Mouse (Mus musculus) macrophage (primary cell): ENCODE measurements around the gene Dpagt1. TPM values are rescaled to one million over a fixed set of nuclear protein-coding genes. Genes with fewer than 3 reads are reported as not detected.
A peak's percentile ranks its signal among the peaks of the same experiment; 100 is the strongest.
"Not testable (repeated sequence)": the region's sequence is repeated elsewhere in the genome, so short reads cannot be mapped to it uniquely, and the experiment has no call there.

Source experiments
- H3K27ac ChIP-seq: fragments of 350-480 bp; formaldehyde crosslinking; 2 replicates; pipeline ENCODE4 v1.9.0; 2021
- H3K36me3 ChIP-seq: fragments of 350-480 bp; formaldehyde crosslinking; 2 replicates; pipeline ENCODE4 v1.9.0; 2021; ENCODE audit errors: inconsistent target
- H3K4me3 ChIP-seq: fragments of 350-480 bp; formaldehyde crosslinking; 2 replicates; pipeline ENCODE4 v1.9.0; 2021; ENCODE audit errors: inconsistent target
- H3K79me2 ChIP-seq: fragments of 350-480 bp; formaldehyde crosslinking; 2 replicates; pipeline ENCODE4 v1.9.0; 2021; ENCODE audit errors: inconsistent target
- WGBS: methylation state at CpG from one replicate; pipeline ENCODE4 v1.1.7; 2026; ENCODE audit warnings: inconsistent platforms; ENCODE audit not compliant: missing documents; 5-methylcytosine and 5-hydroxymethylcytosine counted together
- polyA plus RNA-seq: library from polyadenylated mRNA; stranded (reverse); fragments of 250-400 nt; gene quantifications from 3 replicates; pipeline ENCODE4 v1.2.4, GENCODE M21; 2018; ENCODE audit warnings: inconsistent platforms

Gene Dpagt1
- polyA plus RNA-seq, 1 experiment from 2014 or later, result 40.7 TPM

DNA sequence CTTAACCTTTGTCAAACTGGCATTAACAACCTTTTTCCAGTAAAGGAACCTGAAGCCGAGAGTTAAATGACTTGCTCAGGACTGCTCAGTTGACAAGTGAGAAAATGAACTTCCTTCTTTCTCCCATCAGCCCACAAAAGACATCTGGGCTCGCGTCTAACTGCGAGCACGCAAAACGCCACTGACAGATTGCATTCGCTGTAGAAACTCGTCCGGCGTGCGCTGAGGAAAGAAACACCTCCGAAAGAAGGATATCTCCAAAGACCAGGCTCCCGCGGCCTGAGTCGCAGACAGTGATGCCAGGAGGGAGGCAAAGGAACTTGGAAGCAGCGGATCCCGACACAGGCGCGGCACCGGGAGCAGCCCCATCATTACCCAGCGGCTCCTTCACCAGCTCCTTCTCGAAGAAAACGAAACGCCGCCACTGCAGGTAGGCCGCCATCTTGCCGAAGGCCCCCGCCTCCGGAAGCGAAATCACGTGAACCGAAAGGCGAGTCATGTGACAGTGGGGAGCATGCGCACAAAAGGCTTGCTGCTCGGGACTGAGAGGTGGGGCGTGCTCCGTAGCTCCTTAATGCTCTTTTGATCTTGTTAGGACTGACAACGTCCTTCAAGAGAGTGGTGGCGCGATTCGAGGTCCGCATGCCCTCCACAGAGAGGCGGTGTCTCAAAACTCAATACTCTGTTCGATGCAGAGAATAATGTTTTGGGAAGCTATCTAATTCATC lies 35.5 kb downstream of the Dpagt1 start, which contains the start of gene Vps11:
TSS of gene Vps11 (minus strand) at position 481 of the 728 bp plus-strand sequence.
- under 1% methylated on average over 44 of the region's 44 CpGs for WGBS
- peak within 1 kb of the TSS; percentile 100 for H3K4me3 ChIP-seq
- peak within 1 kb of the TSS; percentile 95 for H3K27ac ChIP-seq
- H3K36me3 ChIP-seq, result peaks cover 30% of the 10 kb centered on the region
- peaks cover 50% of the 10 kb centered on the region for H3K79me2 ChIP-seq

DNA sequence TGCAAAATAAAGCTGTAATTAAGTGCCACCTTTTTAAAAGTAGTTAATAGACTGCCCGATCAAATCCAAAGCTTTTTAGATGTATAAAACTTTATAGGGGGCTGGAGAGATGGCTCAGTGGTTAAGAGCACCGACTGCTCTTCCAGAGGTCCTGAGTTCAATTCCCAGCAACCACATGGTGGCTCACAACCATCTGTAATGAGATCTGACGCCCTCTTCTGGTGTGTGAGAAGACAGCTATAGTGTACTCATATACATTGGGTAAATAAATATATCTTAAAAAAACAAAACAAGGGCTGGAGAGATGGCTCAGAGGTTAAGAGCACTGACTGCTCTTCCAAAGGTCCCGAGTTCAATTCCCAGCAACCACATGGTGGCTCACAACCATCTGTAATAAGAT lies 36.1 kb downstream of the Dpagt1 start:
- peaks cover 44% of the 10 kb centered on the region for H3K79me2 ChIP-seq
- H3K27ac ChIP-seq, result peak overlapping the region; percentile 95
- peak overlapping the region; percentile 100 for H3K4me3 ChIP-seq
- H3K36me3 ChIP-seq, result peaks cover 25% of the 10 kb centered on the region
- WGBS, result 23% methylated on average over 3 of the region's 4 CpGs

DNA sequence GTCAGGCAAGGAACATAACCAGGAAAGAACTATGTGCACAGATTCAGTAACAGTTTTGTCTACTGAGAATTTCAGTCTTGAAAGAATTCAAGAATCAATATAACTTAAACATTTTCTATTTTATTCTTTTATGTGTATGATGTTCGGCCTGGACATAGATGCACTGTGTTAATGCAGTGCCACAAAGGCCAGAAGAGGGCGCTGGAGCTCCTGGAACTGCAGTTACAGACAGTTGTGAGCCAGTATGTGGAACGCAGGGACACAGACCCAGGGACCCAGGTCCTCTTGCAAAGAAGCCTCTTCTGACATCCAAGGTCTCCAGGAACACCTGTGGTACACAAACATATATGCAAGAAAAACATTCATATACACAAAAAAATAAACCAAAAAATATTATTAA lies 38.7 kb downstream of the Dpagt1 start:
- WGBS, result 62% methylated on average over 3 of the region's 3 CpGs
- Histone ChIP-seq H3K36me3 (peaks cover 3% of the 10 kb centered on the region; the same call in 1 of the 2 replicates), H3K4me3 (no peak overlapping the region)

DNA sequence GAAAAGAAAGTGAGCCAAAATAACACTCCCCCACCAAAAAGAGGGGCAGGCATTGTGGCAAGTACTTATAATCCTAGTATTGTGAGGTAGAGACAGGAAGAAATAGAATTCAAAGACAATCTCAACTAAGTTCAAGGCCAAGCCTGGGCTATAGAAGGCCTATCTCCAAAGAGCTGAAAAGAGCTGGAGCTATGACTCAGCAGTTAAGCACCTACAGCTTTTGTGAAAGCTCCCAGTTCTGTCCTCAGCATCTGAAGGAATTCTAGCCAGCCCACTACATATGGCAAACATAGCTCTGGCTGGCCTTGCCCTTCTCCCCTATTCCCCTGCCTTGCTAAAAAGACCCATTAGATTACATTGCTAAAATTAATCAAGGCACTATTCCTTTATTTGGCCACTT lies 47.6 kb downstream of the Dpagt1 start:
- H3K4me3 ChIP-seq, result no peak overlapping the region
- H3K27ac ChIP-seq, result no peak overlapping the region
- H3K36me3 ChIP-seq, result no peaks in the 10 kb centered on the region
- peaks cover 4% of the 10 kb centered on the region; the same call in 1 of the 2 replicates for H3K79me2 ChIP-seq

More for the DNA sequence above, 38.7 kb downstream of the Dpagt1 start:
- peaks cover 20% of the 10 kb centered on the region for H3K79me2 ChIP-seq
- H3K27ac ChIP-seq, result no peak overlapping the region

DNA sequence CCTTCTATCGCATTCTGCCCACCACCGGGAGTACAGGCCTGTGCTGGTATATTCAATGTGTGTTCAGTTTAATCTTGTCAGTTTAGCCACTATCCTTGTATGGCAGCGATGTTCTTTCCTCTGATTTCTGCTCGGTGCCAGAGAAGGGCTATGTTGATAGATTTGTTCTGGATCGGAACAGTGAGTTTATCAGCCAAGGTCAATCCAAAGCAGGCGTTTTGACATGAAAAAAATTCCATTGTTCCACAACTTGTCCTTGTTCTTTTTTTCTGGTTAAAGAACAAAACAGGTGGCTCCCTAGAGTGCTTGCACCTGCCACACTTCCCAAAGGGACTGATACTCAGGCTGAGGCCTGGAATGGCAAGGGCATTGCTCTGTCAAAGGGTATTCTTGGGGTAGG lies 50.3 kb downstream of the Dpagt1 start:
- H3K79me2 ChIP-seq, result peaks cover 25% of the 10 kb centered on the region
- no peak overlapping the region for H3K27ac ChIP-seq
- 97% methylated on average over 6 of the region's 6 CpGs for WGBS
- H3K4me3 ChIP-seq, result no peak overlapping the region
- peaks cover under 1% of the 10 kb centered on the region; the same call in 1 of the 2 replicates for H3K36me3 ChIP-seq

DNA sequence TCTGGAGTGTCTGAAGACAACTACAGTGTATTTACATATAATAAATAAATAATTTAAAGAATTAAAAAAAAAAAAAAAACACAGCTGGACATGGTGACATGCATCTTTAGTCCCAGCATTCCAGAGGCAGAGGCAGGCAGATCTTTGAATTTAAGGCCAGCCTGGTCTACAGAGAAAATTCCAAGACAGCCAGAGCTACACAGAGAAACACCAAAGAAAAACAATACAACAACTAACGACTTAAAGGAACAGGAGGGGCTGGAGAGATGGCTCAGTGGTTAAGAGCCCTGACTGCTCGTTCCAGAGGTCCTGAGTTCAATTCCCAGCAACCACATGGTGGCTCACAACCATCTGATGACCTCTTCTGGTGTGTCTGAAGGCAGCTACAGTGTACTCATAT lies 51.5 kb downstream of the Dpagt1 start:
- not testable (repeated sequence) for H3K27ac ChIP-seq, H3K4me3 ChIP-seq
- 82% methylated on average over 2 of the region's 2 CpGs for WGBS
- Histone ChIP-seq H3K36me3 (peaks cover 12% of the 10 kb centered on the region), H3K79me2 (peaks cover 33% of the 10 kb centered on the region)

DNA sequence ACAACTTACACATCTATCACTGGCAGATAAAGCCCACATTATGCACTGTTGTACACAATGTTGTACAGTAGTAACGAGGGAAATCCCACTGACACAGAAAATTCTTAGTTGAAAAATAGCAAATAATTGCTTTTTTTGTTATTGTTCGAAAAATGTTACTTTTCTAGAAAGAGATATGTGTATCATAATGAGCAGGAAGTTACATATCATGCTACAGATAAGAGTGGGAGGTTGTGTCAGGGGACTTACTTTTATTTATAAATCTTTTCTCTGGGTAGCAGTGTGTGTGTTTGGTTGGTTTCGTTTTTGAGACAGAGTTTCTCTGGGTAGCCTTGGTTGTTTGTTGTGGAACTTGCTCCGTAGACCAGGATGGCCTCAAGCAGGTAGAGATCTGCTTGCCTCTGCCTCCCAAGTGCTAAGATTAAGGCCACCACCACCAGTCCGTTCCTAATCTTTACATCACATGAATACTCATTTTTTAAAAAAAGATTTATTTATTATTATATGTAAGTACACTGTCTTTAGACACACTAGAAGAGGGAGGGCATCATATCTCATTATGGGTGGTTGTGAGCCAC lies 52.4 kb downstream of the Dpagt1 start:
- H3K27ac ChIP-seq, result peak overlapping the region; percentile 52; the same call in 1 of the 2 replicates
- peaks cover 33% of the 10 kb centered on the region for H3K79me2 ChIP-seq
- WGBS, result 57% methylated on average over 5 of the region's 5 CpGs
- peaks cover 21% of the 10 kb centered on the region for H3K36me3 ChIP-seq
- H3K4me3 ChIP-seq, result peak overlapping the region; percentile 80

DNA sequence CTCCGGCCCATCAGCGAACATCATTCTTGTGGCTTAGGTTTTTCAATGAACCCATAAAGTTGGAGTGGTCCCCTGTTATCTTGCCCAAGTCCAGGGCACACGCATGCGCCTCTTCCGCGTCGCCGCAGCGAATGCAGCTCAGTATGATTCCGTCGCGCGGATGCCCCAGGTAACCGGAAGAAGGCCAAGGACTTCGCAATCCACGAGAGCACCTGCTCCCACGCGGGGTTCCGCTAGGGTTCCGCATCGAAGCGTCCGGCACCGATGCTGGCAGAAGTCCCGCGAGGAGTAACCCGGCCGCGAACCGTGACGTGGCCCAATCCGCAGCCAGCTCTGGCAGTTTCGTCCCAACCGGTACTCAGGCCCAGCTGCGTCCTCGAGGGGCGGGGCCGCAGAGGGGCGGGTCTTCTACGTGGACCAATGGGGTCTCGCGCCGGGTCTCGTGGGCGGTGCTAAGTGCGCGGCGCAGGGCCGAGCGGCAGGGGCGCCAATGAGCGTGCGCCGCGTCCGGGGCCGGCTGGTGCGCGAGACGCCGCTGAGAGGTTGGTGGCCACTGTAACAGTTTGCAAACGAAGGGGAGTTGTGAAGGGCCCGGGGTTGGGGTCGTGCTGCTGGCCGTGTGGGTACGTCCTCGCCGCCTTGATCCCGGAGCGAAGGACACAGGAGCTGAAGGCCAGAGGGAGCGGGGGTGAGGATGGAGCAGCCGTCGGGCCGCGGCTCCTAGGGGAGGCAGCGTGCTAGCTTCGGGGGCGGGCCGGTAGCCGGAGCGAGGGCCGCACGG lies 53.4 kb downstream of the Dpagt1 start, which contains the start of gene Hyou1:
TSS of gene Hyou1 (plus strand) at position 437 of the 781 bp plus-strand sequence.
- peak within 1 kb of the TSS; percentile 82 for H3K4me3 ChIP-seq
- peak within 1 kb of the TSS; percentile 52 for H3K27ac ChIP-seq
- under 1% methylated on average over 82 of the region's 83 CpGs for WGBS
- peaks cover 30% of the 10 kb centered on the region for H3K36me3 ChIP-seq
- peaks cover 33% of the 10 kb centered on the region for H3K79me2 ChIP-seq

DNA sequence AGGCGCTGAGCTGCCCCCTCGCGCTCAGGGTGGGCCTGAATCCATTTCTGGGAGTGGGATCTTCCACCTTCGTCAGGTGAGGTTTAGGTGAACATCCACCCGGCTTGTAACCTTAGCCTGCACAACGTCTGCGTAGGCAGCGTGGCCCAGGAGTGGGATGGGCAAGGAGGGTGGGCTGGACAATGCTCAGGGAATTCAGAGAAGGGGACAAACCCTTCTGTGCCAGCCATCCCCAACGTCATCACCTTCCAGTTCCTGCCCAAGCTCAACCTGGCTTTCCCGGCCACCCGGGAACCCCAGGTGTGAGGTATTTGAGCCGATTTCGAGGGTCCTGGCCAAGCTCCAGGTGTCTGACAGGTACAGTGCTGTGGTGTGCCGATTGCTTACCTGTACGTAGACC lies 54.0 kb downstream of the Dpagt1 start:
- Histone ChIP-seq H3K79me2 (peaks cover 33% of the 10 kb centered on the region), H3K27ac (peak overlapping the region; percentile 39), H3K36me3 (peaks cover 36% of the 10 kb centered on the region), H3K4me3 (peak overlapping the region; percentile 82)
- under 1% methylated on average over 14 of the region's 15 CpGs for WGBS

Other genes starting within 250 kb of the Dpagt1 start
- gene Mfrp, start 224.3 kb upstream of the Dpagt1 start, polyA plus RNA-seq, result not detected in 3 replicates
- gene C1qtnf5, start 218.8 kb upstream of the Dpagt1 start, polyA plus RNA-seq, result not detected in 3 replicates
- gene Gm49380, start 212.5 kb upstream of the Dpagt1 start, polyA plus RNA-seq, result 0.06 TPM in 1 of 3 replicates, not detected in the others
- gene Rnf26, start 212.5 kb upstream of the Dpagt1 start, polyA plus RNA-seq, result 13.3 to 20.0 TPM (median 18.3 TPM) in 3 replicates
- 0.11 to 0.30 TPM in 2 of 3 replicates, not detected in the other for gene Mcam, start 191.6 kb upstream of the Dpagt1 start, polyA plus RNA-seq
- 37.9 to 51.2 TPM (median 42.7 TPM) in 3 replicates for gene Cbl, start 92.0 kb upstream of the Dpagt1 start, polyA plus RNA-seq
- gene Ccdc153, start 85.3 kb upstream of the Dpagt1 start, polyA plus RNA-seq, result not detected in 3 replicates
- gene Pdzd3, start 74.5 kb upstream of the Dpagt1 start, polyA plus RNA-seq, result not detected in 3 replicates
- gene Nlrx1, start 57.4 kb upstream of the Dpagt1 start, polyA plus RNA-seq, result 3.3 to 8.7 TPM (median 6.8 TPM) in 3 replicates
- gene Abcg4, start 37.4 kb upstream of the Dpagt1 start, polyA plus RNA-seq, result not detected in 3 replicates
- 5.9 to 13.1 TPM (median 6.2 TPM) in 3 replicates for gene Hinfp, start 20.3 kb upstream of the Dpagt1 start, polyA plus RNA-seq
- 17.1 to 41.1 TPM (median 22.0 TPM) in 3 replicates for gene C2cd2l, start 5.7 kb upstream of the Dpagt1 start, polyA plus RNA-seq
- gene H2afx, start 8.7 kb downstream of the Dpagt1 start, polyA plus RNA-seq, result 7.9 to 22.2 TPM (median 12.3 TPM) in 3 replicates
- 22.5 to 38.8 TPM (median 27.1 TPM) in 3 replicates for gene Hmbs, start 18.2 kb downstream of the Dpagt1 start, polyA plus RNA-seq
- gene Vps11, start 35.7 kb downstream of the Dpagt1 start, polyA plus RNA-seq, result 37.9 to 56.3 TPM (median 40.2 TPM) in 3 replicates
- 49.0 to 86.2 TPM (median 57.6 TPM) in 3 replicates for gene Hyou1, start 53.5 kb downstream of the Dpagt1 start, polyA plus RNA-seq
- gene Slc37a4, start 70.8 kb downstream of the Dpagt1 start, polyA plus RNA-seq, result 4.7 to 13.1 TPM (median 12.6 TPM) in 3 replicates
- gene Rps25, start 81.1 kb downstream of the Dpagt1 start, polyA plus RNA-seq, result 1,052 to 1,678 TPM (median 1,580 TPM) in 3 replicates
- 45.6 to 95.6 TPM (median 69.5 TPM) in 3 replicates for gene Trappc4, start 81.6 kb downstream of the Dpagt1 start, polyA plus RNA-seq
- gene Ccdc84, start 92.5 kb downstream of the Dpagt1 start, polyA plus RNA-seq, result 10.3 to 20.3 TPM (median 11.3 TPM) in 3 replicates
- not detected in 3 replicates for gene Foxr1, start 115.1 kb downstream of the Dpagt1 start, polyA plus RNA-seq
- gene Upk2, start 129.0 kb downstream of the Dpagt1 start, polyA plus RNA-seq, result not detected in 3 replicates
- 5.3 to 6.6 TPM (median 6.0 TPM) in 3 replicates for gene Bcl9l, start 156.8 kb downstream of the Dpagt1 start, polyA plus RNA-seq
- gene Cxcr5, start 235.9 kb downstream of the Dpagt1 start, polyA plus RNA-seq, result 0.09 TPM in 1 of 3 replicates, not detected in the others